In the genomic region with DNA sequence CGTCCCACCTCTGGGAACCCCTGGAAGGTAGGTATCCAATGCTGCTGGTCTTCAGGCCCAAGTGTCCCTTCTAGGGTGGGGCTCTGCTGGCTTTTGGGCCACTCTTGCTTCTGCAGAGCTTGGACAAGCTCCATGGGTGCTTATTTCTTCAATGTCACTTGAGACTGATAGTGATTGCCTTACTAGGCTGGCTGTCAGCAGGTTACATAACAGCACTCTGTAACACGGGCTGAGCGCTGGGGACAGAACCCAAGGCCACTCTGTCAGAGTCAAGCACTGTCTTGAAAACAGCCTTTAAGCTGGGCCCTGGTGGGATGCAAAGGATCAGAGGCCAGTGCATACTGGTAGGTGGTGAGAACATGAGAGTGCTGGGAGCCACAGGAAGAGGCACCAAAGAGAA, we compare ENCODE assay signal across 28 mouse cellular contexts. TPM values are rescaled to one million over a fixed set of nuclear protein-coding genes. Genes with fewer than 3 reads are reported as not detected.
DNase-seq lines count a peak whose midpoint lies in the region; ATAC-seq and TF ChIP-seq lines count a peak whose summit lies in the region.
"Had no signal": no experiment of that assay in that cellular context is flagged by ENCODE, and none has a peak within 500 bp of the region (broad histone marks: within the 10 kb centered on the region; RNA-seq: fewer than 3 reads in every experiment).

No protein-coding gene starts in this region.

- peaks cover 38% of the 10 kb centered on the region for H3K36me3 ChIP-seq in spleen, adult 2 months (ENCODE audit: control insufficient read depth, insufficient read depth, low read length)
- H3K36me3 ChIP-seq in kidney, embryonic 14.5 days (ENCODE audit: control insufficient read depth, insufficient read depth, low read length), result peaks cover 55% of the 10 kb centered on the region

- TF ChIP-seq CTCF in spleen, adult 2 months (IDR thresholded peaks at IDR 0.05; ENCODE audit: extremely low read depth, insufficient read depth, insufficient read length, insufficient replicate concordance), result no peak

- TF ChIP-seq POLR2A in spleen, adult 2 months (IDR thresholded peaks at IDR 0.05; ENCODE audit: low read depth, low read length), result no peak

- H3K4me1 ChIP-seq in spleen, adult 2 months (ENCODE audit: control insufficient read depth, insufficient read depth, insufficient read length), result no peaks in the 10 kb centered on the region; the same call in 1 of the 2 replicates
- no peaks in the 10 kb centered on the region for H3K4me1 ChIP-seq in kidney, embryonic 14.5 days (ENCODE audit: control insufficient read depth, insufficient read depth, low read length)
- H3K4me1 ChIP-seq: embryonic facial prominence, embryonic 15.5 days; forebrain, embryonic 15.5 days; hindbrain, embryonic 13.5 days had no signal

- 81% methylated on average over 3 of the region's 3 CpGs for WGBS in spleen, adult 2 months
- WGBS in kidney, embryonic 14.5 days, result 96% methylated on average over 3 of the region's 3 CpGs

- no peaks in the 10 kb centered on the region for H3K27me3 ChIP-seq in spleen, adult 2 months (ENCODE audit: control insufficient read depth, insufficient read depth, low read length)
- H3K27me3 ChIP-seq in kidney, embryonic 14.5 days (ENCODE audit: control insufficient read depth, insufficient read depth, low read length), result no peaks in the 10 kb centered on the region
- H3K27me3 ChIP-seq: embryonic facial prominence, embryonic 15.5 days; forebrain, embryonic 15.5 days; heart, embryonic 15.5 days; hindbrain, embryonic 13.5 days had no signal

- DNase-seq in adrenal gland, adult (ENCODE audit: inconsistent age in 2 of 2, low spot score in 1 of 2), result peak; percentile 72 to 90
- DNase-seq in adrenal gland, postnatal 4 days (ENCODE audit: low spot score in 2 of 2), result no peak
- no peak for DNase-seq in spleen, adult 2 months (ENCODE audit: low read depth in 1 of 2, low spot score in 2 of 2)
- DNase-seq in spleen, postnatal 14 days (ENCODE audit: low spot score in 2 of 2), result no peak
- DNase-seq in brain, adult 2 months (ENCODE audit: low read depth, low spot score), result peak; percentile 10
- no peak for DNase-seq in kidney, adult 8-10 months
- DNase-seq: B cell, adult 2 months; cerebellum, adult 8-10 months; cerebellum, postnatal 14 days; embryo, embryonic 11 days; gastrocnemius, postnatal 25 days; kidney, adult 11 months had no signal

- H3K4me3 ChIP-seq in spleen, adult 2 months (ENCODE audit: extremely low read depth, insufficient read depth, insufficient read length), result no peak overlapping the region
- no peak overlapping the region for H3K4me3 ChIP-seq in kidney, embryonic 14.5 days (ENCODE audit: low read length)
- H3K4me3 ChIP-seq: embryonic facial prominence, embryonic 15.5 days; erythroblast, embryonic 14.5 days; forebrain, embryonic 10.5 days; forebrain, embryonic 15.5 days; heart, embryonic 15.5 days; hindbrain, embryonic 13.5 days had no signal

- H3K27ac ChIP-seq in spleen, adult 2 months (ENCODE audit: insufficient read depth, low read length), result 0 out of 2 replicates have a peak overlapping the region, but pooled peaks have one; percentile 39
- H3K27ac ChIP-seq in kidney, embryonic 14.5 days (ENCODE audit: low read depth, low read length), result no peak overlapping the region
- H3K27ac ChIP-seq: embryonic facial prominence, embryonic 15.5 days; forebrain, embryonic 10.5 days; forebrain, embryonic 15.5 days; heart, embryonic 15.5 days; hindbrain, embryonic 13.5 days; hindbrain, postnatal 0 days had no signal

- no peak overlapping the region for H3K9ac ChIP-seq in kidney, embryonic 14.5 days (ENCODE audit: low read depth, low read length)
- H3K9ac ChIP-seq: embryonic facial prominence, embryonic 15.5 days; forebrain, embryonic 15.5 days; heart, embryonic 15.5 days; hindbrain, embryonic 13.5 days had no signal

- no peak for ATAC-seq in kidney, embryonic 14.5 days (ENCODE audit: low FRiP score, low TSS enrichment)
- ATAC-seq: CD4-positive, CD25-positive, alpha-beta regulatory T cell, adult 4 months; forebrain, embryonic 15.5 days; hindbrain, postnatal 0 days had no signal

- H3K9me3 ChIP-seq in kidney, embryonic 14.5 days (ENCODE audit: control insufficient read depth, low read length), result no peaks in the 10 kb centered on the region
- H3K9me3 ChIP-seq: embryonic facial prominence, embryonic 15.5 days; forebrain, embryonic 15.5 days; heart, embryonic 15.5 days; hindbrain, embryonic 13.5 days had no signal

- no peak overlapping the region for H3K4me2 ChIP-seq in kidney, embryonic 14.5 days (replicated peaks; ENCODE audit: low read depth, low read length)
- H3K4me2 ChIP-seq: embryonic facial prominence, embryonic 15.5 days; forebrain, embryonic 15.5 days; heart, embryonic 11.5 days; heart, embryonic 15.5 days; hindbrain, embryonic 13.5 days had no signal

RNA-seq across cellular contexts. Expression of a gene that starts 2.4 kb away (rescaled TPM):
- 1 to 10 TPM; 1.5 to 2.4 TPM for total RNA-seq in adrenal gland, postnatal 4 days (2021)
- 6.8 and 7.1 TPM in 2 replicates for polyA plus RNA-seq in spleen, adult 2 months (2012; rRNA removed)
- 0.70 and 1.1 TPM in 2 replicates for polyA plus RNA-seq in kidney, embryonic 14.5 days (2014; fragmentation: Nextera tagmentation; extraction: Ambion mirVana)

RNA-seq across cellular contexts. Expression of a gene that starts 12.3 kb away (rescaled TPM):
- total RNA-seq in adrenal gland, postnatal 4 days (2021), result 10 to 100 TPM; 65.5 to 78.0 TPM
- 58.0 and 61.0 TPM in 2 replicates for polyA plus RNA-seq in spleen, adult 2 months (2012; rRNA removed)
- polyA plus RNA-seq in kidney, embryonic 14.5 days (2014; fragmentation: Nextera tagmentation; extraction: Ambion mirVana), result 74.9 and 87.9 TPM in 2 replicates

RNA-seq across cellular contexts. Expression of a gene that starts 24.7 kb away (rescaled TPM):
- total RNA-seq in adrenal gland, postnatal 4 days (2021), result 10 to 100 TPM; 24.8 to 25.2 TPM
- 4.0 and 5.8 TPM in 2 replicates for polyA plus RNA-seq in spleen, adult 2 months (2012; rRNA removed)
- polyA plus RNA-seq in kidney, embryonic 14.5 days (2014; fragmentation: Nextera tagmentation; extraction: Ambion mirVana), result 2.8 and 4.1 TPM in 2 replicates

RNA-seq across cellular contexts. Expression of a gene that starts 53.0 kb away (rescaled TPM):
- total RNA-seq in adrenal gland, postnatal 4 days (2021), result under 1 TPM in 1 of 2 experiments, not detected in 1; 0.31 TPM
- 0.02 TPM in 1 of 2 replicates, not detected in the other for polyA plus RNA-seq in spleen, adult 2 months (2012; rRNA removed)
- polyA plus RNA-seq in kidney, embryonic 14.5 days (2014; fragmentation: Nextera tagmentation; extraction: Ambion mirVana), result 0.53 TPM in 1 of 2 replicates, not detected in the other
- total RNA-seq: common myeloid progenitor, adult 5-6 weeks; gastrocnemius, postnatal 25 days had no signal
- polyA plus RNA-seq: CD4-positive, CD25-positive, alpha-beta regulatory T cell, adult 4 months; erythroblast, embryonic 14.5 days; intestine, embryonic 14.5 days had no signal

RNA-seq across cellular contexts. Expression of a gene that starts 53.4 kb away (rescaled TPM):
- total RNA-seq in adrenal gland, postnatal 4 days (2021), result 1 to 10 TPM; 2.3 to 5.2 TPM
- 0.19 and 0.54 TPM in 2 replicates for polyA plus RNA-seq in spleen, adult 2 months (2012; rRNA removed)
- polyA plus RNA-seq in kidney, embryonic 14.5 days (2014; fragmentation: Nextera tagmentation; extraction: Ambion mirVana), result 6.9 and 7.6 TPM in 2 replicates
- total RNA-seq: common myeloid progenitor, adult 5-6 weeks; gastrocnemius, postnatal 25 days; granulocyte monocyte progenitor cell, adult 5-6 weeks; heart, postnatal 14 days; hematopoietic stem cell, adult 5-6 weeks; MEL had no signal
- polyA plus RNA-seq: erythroblast, embryonic 14.5 days had no signal

Comparison
In these comparisons a context has a peak if more than half of its experiments do, and no peak if none do; other contexts are left out.
1. DNase-seq: peak in adrenal gland, adult (2 of 2) and brain, adult 2 months (single experiment); none in adrenal gland, postnatal 4 days (0 of 2), spleen, adult 2 months (0 of 2), spleen, postnatal 14 days (0 of 2) and kidney, adult 8-10 months (0 of 2).